Mouse (Mus musculus): Measurements from ENCODE around the gene 2900011O08Rik.
"Not testable (repeated sequence)": the region's sequence is repeated elsewhere in the genome, so short reads cannot be mapped to it uniquely, and the experiment has no call there.

The 2900011O08Rik gene

DNA sequence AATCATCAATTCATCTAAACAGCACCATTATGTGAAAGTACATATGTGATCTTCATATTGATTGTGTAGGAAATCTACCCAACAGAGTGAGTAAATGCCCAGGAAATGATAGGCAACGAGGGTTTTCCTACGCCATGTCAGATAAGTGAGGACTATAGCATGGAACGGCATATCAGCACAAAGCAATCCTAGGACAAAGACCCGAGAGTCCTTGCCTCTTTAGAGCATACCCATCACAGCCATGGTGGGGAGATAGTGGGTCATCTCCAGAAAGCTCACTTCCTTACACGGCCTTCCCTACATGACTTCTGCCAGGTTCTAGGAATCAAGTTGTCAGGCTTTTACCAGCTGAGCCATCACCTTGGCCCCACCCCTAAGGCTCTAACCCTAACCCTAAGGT is 73.5 kb downstream of the 2900011O08Rik start:
- DNase-seq (ENCODE audit: low spot score in 2 of 2): no peak

DNA sequence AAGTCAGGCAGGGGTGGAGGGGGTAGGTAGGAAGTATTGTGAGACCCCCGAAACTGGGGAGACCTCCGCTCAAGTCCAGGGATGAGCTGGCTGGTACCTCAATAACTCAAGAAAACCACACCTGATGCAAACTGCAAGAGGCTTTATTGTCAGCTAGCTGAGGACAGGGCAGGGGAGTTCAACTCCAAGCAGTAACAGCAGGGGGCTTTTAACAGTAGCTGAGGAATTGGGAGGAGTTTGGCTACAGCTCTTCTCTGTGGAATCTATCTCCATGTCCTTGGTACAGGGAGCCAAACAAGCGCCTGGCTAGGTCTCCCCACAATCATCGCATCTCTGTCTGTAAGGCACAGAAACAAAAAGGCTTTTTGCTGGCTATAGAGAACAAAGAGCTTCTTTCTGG is 80.2 kb downstream of the 2900011O08Rik start:
- DNase-seq (ENCODE audit: low spot score in 2 of 2): not testable (repeated sequence)

DNA sequence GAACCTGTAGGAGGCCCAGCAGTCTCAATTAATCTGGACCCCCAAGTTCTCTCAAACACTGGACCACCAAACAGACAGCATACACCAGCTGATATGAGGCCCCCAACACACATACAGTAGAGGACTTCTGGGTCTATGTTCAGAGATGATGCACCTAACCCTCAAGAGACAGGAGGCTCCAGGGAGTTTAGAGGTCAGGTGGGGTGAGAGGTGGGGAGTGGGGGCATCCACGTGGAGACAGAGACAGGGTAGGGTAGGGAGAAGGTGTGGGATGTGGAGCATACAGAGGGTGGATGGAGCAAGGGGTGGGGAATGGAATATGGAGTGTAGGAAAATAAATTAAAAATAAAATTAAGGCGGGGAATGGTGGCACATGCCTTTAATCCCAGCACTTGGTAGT is 82.3 kb downstream of the 2900011O08Rik start:
- DNase-seq (ENCODE audit: low spot score in 2 of 2): not testable (repeated sequence)

GRCm38 (mm10) chr16:14070471-14071169 is 84.2 kb downstream of the 2900011O08Rik start:
- no peak for DNase-seq (ENCODE audit: low spot score in 2 of 2)

- DNase-seq (ENCODE audit: low spot score in 2 of 2): no peak
Measured at GRCm38 (mm10) chr16:14082925-14083324, 96.5 kb downstream of the 2900011O08Rik start.

DNA sequence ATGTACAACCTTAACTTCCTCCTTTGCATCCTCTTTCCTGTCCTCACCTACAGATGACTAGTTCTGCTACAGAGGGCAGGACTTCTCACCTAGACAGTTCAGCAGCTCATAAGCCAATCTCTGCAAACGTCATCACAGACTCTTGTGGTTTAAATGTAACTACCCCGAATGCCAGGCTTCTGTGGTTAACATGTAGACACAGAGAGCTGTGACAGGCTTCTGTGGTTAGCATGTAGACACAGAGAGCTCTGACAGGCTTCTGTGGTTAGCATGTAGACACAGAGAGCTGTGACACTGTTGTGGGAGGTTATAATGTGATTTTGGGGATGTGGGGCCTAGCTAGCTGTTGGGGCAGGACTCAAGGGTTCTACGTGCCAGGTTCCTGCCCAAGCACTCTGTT is 101.8 kb downstream of the 2900011O08Rik start:
- no peak for DNase-seq (ENCODE audit: low spot score in 2 of 2)

DNA sequence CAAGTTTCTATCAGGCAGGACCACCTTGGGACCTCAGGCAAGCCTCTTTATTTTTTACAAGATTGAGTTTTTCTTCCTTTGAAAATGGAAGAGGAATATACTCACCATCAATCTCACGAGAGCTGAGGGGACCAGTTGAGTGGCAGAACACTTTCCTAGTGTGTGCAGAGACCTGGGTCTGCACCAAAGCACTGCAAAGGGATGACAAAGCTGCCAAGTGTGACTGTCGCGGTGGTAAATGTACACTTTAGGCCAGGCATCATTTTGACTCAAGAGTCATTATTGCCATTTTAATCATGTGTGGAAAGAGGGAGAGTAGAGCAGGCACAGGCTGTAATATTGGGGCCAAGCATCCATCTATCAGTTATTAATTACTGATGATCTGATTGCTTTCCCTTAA is 102.9 kb downstream of the 2900011O08Rik start:
- no peak for DNase-seq (ENCODE audit: low spot score in 2 of 2)

DNA sequence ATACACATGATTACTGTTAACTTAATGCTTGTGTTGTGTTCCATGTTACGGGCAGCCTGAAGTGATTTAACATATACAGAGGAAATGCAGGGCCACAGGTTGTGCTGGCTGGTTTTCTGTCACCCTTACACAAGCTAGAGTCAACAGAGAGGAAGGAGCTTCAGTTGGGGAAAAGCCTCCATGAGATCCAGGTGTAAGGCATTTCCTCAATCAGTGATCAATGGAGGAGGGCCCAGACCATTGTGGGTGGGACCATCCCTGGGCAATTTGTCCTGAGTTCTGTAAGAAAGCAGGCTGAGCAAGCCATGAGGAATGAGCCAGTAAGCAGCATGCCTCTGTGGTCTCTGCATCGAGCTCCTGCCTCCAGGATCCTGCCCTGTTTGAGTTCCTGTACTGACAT is 105.4 kb downstream of the 2900011O08Rik start:
- DNase-seq (ENCODE audit: low spot score in 2 of 2): no peak

DNA sequence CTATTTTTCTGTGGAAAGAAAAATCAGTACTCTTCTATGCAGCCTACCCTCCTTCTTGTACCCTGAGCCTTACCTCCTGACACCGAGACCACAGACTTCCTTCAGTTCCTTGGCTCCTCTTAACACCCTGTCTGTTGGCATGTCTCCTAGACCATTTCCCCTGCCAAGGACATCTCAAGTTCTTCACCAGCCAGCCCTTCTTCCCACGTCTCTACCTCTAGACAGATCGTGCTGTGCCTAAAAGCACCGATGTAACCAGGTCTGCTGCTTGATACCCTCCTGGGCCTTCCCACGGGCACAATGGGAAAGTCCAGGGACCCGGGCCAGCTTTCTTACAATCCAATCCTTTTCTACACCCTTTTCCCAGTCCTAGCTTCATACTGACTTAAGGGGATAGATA is 119.5 kb downstream of the 2900011O08Rik start:
- peak; percentile 20 to 35 for DNase-seq (ENCODE audit: low spot score in 2 of 2)

DNA sequence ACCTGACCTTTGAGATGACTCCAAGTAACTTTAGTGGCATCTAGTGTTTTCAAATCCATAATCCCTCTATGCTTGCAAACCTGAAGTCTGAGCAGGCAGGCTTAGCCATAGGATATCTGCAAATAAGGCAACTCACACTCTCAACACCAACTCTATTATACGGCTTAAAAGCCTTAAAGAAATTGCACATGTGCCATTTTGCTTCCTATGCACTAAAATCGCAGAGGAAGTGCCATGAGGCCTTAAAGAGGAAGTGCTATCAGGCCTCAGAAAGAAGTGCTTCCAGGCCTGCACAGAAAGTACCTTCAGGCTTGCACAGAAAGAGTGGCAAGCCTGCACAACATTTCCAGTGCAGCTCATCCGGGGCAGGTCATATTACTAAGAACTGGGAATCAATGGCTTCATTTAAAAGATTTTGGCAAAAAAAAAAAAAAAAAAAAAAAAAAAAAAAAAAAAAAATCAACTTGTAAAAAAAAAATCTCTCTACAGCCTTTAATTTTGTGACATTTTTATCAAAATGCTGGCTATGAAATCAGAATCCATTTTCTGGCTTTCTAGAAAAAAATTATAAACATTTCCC is 123.3 kb downstream of the 2900011O08Rik start:
- no peak for DNase-seq (ENCODE audit: low spot score in 2 of 2)

DNA sequence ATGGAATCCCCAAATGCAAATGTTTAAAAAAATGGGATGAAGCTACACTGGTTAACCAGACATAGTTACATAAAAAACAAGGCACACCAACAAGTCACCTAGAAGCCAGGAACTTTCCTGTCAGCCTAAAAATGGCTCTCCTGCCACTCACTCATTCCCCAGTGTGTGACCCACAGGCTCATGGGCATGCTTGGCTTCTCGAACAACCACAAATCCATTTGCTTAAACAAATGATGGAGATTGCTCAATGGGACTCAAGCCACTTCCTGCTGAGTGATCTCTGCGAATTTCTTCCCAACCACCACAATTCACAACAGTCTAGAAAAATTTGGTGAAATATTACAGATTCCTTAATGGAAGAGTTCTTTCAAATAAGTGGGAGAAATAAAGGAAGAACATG is 124.5 kb downstream of the 2900011O08Rik start:
- DNase-seq (ENCODE audit: low spot score in 2 of 2): no peak

- DNase-seq (ENCODE audit: low spot score in 2 of 2): peak in 1 of 2 experiments; percentile 47
Measured at GRCm38 (mm10) chr16:14112133-14112532, 125.7 kb downstream of the 2900011O08Rik start.

DNA sequence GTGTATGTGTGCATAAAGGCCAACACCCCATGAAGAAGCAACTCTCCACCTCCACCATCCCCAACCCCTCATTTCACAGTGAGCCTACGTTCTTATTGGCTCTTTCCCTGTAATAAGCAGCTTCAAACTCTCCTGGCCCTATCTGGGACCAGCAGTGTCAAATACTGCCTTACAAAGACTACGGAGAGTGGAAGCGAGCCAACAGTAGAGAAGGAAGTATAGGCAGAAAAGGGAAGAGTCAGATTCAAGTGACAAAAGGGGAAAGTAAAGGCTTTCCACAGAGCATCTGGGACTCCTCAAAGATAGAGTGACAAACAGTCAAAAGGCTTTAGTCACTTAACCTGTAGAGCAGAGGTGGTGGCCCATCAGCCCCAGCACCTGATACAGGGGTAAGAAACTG is 126.3 kb downstream of the 2900011O08Rik start:
- DNase-seq (ENCODE audit: low spot score in 2 of 2): no peak

- no peak for DNase-seq (ENCODE audit: low spot score in 2 of 2)
Measured at GRCm38 (mm10) chr16:14117299-14117698, 130.9 kb downstream of the 2900011O08Rik start.

GRCm38 (mm10) chr16:14120941-14121340 is 134.5 kb downstream of the 2900011O08Rik start:
- no peak for DNase-seq (ENCODE audit: low spot score in 2 of 2)

DNA sequence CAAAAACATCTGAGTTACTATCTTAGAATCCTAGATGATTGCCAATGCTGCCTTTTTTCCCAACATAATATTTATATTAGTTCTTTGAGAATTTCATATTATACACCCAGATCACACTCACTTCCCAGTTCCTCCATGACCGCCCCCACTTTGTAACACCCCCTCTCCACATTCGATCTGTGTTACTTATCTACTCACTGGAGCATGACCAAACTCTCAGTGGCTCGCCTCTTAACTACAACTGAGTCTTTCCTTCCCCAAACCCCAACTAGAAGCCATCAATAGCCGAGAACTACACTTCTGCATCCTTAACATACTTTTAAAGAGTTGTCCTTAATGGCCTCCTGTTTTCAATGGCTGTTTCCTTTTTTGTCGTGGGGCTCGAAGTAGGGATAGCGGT is 135.2 kb downstream of the 2900011O08Rik start:
- no peak for DNase-seq (ENCODE audit: low spot score in 2 of 2)

DNA sequence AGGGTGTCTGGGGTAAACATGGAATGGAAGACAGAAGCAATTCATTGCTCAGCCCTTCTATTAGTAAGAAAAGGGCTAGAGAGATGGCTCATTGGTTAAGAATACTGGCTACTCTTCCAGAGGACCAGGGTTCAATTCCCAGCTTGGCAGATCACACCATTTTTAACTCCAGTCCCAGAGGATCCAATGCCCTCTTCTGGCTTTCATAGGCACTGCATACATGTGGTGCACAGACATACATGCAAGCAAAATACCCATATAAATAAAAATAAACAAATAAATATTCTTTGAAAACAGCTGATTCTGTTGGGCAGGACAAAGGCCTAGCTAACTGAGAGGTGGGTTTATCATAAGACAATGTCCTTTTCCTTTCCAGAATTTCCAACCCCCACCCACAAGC is 136.2 kb downstream of the 2900011O08Rik start:
- DNase-seq (ENCODE audit: low spot score in 2 of 2): no peak

DNA sequence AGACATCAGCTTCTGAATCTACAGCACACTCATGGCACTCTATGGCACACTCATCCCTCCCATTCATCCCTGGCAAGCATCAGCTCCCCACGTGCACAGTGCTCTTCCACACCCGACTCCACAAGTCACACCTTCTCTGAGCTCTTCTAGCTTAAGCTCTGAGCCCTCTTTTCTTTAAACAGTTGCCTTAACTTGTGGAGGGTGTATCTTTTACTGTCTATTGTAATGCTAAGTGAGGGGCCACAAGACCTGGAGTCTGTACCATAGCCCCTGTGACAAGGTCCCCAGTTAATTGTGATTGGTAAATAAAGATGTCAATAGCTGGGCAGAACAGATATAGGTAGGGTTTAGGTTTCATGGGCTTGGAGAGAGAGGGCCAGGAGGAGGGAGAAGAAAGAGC is 137.5 kb downstream of the 2900011O08Rik start:
- DNase-seq (ENCODE audit: low spot score in 2 of 2): no peak

DNA sequence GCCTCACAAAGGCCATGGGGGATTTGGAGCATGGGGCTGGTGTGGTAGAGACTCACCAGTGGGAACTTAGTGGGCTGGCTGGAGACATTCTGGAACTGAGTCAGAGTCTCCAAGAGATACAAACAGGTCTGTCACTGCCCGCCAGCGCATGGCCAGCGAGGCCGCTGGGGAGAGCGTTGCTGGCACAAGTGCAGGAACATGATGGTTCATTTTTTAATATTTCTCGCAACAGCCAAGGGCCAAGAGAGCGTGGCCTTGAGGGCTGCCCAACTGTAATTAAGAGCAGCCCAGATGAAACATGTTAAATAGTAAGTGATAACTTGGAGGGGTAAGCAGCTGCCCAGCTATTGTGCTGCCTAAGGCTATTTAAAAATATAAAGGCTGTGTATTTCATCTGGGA is 138.3 kb downstream of the 2900011O08Rik start:
- DNase-seq (ENCODE audit: low spot score in 2 of 2): no peak

DNA sequence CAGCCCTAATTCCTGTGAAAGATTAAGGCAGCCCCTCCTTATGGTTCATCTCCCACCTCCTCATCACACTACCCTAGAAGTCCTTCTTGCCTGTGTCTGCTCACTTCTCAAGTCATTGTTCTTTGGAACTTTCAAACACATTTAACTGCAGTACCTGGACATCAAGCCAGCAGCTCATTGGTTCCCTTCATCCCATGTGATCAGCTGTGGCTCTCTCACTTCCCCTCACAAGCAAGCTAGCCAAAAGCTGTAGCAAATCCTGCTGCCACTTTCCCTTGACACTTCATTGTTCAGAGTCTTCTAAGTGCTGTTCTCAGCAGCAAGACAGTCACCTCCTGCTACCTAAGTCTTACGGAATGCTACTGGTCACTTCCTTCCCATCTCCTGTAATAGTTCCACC is 138.8 kb downstream of the 2900011O08Rik start:
- DNase-seq (ENCODE audit: low spot score in 2 of 2): no peak

DNA sequence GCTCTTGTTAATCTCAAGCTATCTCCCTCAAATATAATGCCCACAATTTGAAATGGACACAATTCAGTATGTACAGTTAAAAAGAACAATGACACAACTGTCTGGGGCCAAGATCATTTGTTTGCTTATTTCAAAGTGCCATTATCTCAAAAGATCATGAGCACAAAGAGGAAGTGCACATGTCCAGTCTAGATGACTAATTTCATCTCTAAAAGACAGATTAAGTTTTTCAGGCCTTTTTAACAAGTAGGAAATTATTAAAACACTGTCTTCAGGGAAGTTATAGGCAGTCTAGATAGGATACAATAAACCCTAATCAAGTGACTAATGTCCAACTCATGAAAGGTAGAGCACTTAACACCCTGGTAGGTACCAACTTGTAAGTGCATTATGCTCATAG is 142.6 kb downstream of the 2900011O08Rik start:
- DNase-seq (ENCODE audit: low spot score in 2 of 2): no peak

DNA sequence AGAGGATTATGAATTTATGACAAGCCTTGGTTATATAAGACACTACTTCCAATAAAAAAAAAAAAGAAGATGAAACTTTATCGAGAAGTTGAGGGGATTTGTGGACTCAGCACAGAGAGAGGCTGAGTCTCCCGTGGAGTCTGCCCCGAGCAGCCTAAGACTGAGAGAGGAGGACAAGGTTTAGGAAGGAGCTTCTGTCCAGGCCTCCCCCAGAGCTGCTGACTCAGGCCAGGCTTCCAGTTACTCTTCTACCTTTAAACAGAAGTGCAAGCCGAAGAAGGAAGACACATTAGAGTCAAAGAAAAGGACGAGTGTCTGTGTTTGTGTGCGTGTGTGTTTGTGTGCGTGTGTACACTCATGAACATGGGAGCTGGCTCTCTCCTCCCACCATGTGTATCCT is 144.4 kb downstream of the 2900011O08Rik start:
- DNase-seq (ENCODE audit: low spot score in 2 of 2): no peak

- no peak for DNase-seq (ENCODE audit: low spot score in 2 of 2)
Measured at GRCm38 (mm10) chr16:14131376-14131775, 145.0 kb downstream of the 2900011O08Rik start.

GRCm38 (mm10) chr16:14131838-14132237 is 145.4 kb downstream of the 2900011O08Rik start:
- DNase-seq (ENCODE audit: low spot score in 2 of 2): no peak

All from frontal cortex, postnatal 36 days (tissue).